Mouse (Mus musculus) gastrocnemius, postnatal 14 days (tissue): ENCODE data around the gene Plxna2. TPM values are rescaled to one million over a fixed set of nuclear protein-coding genes. Genes with fewer than 3 reads are reported as not detected.

Experiments
- DNase-seq: peaks from one replicate; pipeline ENCODE4 v3.0.0; 2021; ENCODE audit warnings: mixed read lengths
- intact Hi-C: fragments of 180-260 bp; cut with DNase I; formaldehyde crosslinking; loops from one replicate; pipeline ENCODE4 v1.15.1; 2025; ENCODE audit warnings: low total_unique reads
- microRNA-seq, 2 experiments: library from miRNA; unstranded; fragments of <30 nt; microRNA quantifications; one replicate each; pipeline ENCODE4 v1.2.0; 2021
- total RNA-seq, 2 experiments: library from RNA; stranded (reverse); gene quantifications; 2 replicates each; pipeline ENCODE4 v1.2.3; 2021

Plxna2 gene
- total RNA-seq, 2 experiments from 2014 or later, result 10.8 to 12.4 TPM

DNA sequence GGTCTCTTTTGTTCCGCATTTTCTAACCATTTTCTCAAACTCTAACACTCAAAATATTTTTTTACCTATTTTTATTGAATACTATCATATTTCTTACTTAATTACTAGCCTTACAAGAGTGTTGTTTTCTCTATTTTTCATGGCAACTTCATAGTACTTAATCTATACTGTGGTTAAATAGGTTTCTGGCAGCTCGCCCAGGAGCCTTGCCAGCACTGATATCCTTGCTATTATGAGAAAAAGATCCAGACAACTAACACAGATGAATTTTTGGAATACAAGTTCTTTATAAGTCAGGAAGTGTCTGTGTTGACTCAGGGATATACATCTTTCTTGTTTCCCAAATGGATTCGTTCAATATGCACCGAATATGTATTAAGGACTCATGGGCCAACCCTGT lies 229.0 kb downstream of the Plxna2 start:
- intact Hi-C loops, result no loop called here
- no peak for DNase-seq

DNA sequence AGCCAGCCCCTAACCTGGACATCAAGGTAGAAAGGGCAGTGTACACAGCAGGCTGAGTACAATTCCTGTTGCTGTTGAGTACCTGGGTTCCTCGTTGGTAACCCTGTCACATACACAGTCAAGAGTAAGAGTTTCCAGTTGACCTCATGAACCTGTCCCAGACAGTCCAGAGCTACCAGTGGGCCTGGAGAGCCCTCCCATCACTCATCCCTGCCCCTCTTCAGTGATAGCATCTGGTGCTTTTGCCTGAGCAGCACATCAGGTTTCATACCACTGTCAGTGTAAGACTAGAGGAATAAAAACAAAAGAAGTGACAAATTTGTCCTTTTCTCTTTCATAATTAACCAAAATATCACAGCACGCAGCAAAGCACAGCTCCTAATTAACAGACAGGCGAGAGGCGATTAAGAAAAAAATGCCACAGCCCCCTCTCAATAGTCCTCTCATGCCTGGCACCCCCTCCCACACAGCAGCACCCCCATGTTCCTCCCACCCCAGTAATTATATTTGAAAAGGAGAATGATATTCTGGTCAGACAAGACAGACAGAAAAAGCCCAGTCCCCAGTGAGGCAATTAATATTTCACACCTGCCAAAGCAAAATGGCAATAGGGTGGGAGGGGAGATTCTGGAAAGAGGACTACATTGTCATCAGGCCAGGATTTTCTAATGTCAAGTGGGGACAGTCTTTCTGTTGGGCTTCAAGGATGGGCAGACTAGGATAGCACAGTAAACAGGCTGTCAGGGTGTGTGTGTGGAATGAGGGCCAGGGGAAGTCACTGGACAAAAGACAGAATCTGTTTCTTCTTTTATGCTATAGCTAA lies 233.4 kb downstream of the Plxna2 start:
- intact Hi-C loops, result loop anchor here (5.0 kb wide), 1 partner anchor 231 kb away; no protein-coding TSS in a partner anchor
- no peak for DNase-seq

DNA sequence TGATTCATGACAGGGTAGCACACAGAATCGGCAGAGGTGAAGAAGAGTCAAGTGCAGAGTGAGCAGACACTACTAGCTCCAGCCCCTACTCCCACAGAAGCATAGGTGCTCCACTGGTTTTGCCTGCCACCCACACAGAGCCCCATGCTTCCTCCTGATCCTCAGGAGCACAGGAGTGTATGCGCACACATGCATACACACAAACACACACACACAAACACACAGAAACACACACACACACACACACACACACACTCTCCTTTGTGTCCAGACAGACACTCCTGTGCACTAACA lies 234.0 kb downstream of the Plxna2 start:
- intact Hi-C loops, result loop anchor here (5.0 kb wide), 1 partner anchor 230 kb away; no protein-coding TSS in a partner anchor
- DNase-seq, result no peak

Small RNAs within 50 kb of the gene (microRNA-seq; reads per million reads assigned to microRNA genes)
- 0 to 0.32 reads per million in 2 experiments for gene Mir3962
